Mouse (Mus musculus) stomach, postnatal 0 days (tissue): ENCODE measurements around the gene Rpl35a. TPM values are rescaled to one million over a fixed set of nuclear protein-coding genes. Genes with fewer than 3 reads are reported as not detected.
"Not testable (repeated sequence)": the region's sequence is repeated elsewhere in the genome, so short reads cannot be mapped to it uniquely, and the experiment has no call there.

Experiments
- ATAC-seq: fragments of 200-750 bp; cut with Nextera tagmentation; 2 replicates; pipeline ENCODE4 v1.8.0; 2017; ENCODE audit not compliant: low FRiP score, low TSS enrichment
- DNase-seq: peaks from one replicate; pipeline ENCODE4 v3.0.0-alpha.2; 2016; ENCODE audit warnings: low spot score
- H3K27ac ChIP-seq: fragments of 300-500 bp; sonication (generic); replicated peaks from 2 replicates; pipeline ENCODE4 v1.5.1; 2014; ENCODE audit warnings: mild to moderate bottlenecking, control low read depth
- H3K27me3 ChIP-seq: fragments of 300-500 bp; sonication (generic); 2 replicates; pipeline ENCODE4 v1.6.1; 2014; ENCODE audit warnings: low read length; ENCODE audit not compliant: control insufficient read depth, insufficient read depth
- H3K36me3 ChIP-seq: fragments of 300-500 bp; sonication (generic); 2 replicates; pipeline ENCODE4 v1.6.1; 2014; ENCODE audit warnings: low read length, mixed read lengths; ENCODE audit not compliant: control insufficient read depth, insufficient read depth
- H3K4me1 ChIP-seq: fragments of 300-500 bp; sonication (generic); replicated peaks from 2 replicates; pipeline ENCODE4 v1.6.1; 2014; ENCODE audit warnings: antibody characterized with exemption; ENCODE audit not compliant: control insufficient read depth, insufficient read depth
- H3K4me2 ChIP-seq: fragments of 300-500 bp; sonication (generic); replicated peaks from 2 replicates; pipeline ENCODE4 v1.6.1; 2014; ENCODE audit warnings: low read depth, mild to moderate bottlenecking, control low read depth, moderate library complexity
- H3K4me3 ChIP-seq: fragments of 300-500 bp; sonication (generic); 2 replicates; pipeline ENCODE4 v1.5.1; 2014; ENCODE audit warnings: low read depth, low read length, control low read depth
- H3K9ac ChIP-seq: fragments of 300-500 bp; sonication (generic); 2 replicates; pipeline ENCODE4 v1.6.1; 2014; ENCODE audit warnings: mild to moderate bottlenecking, low read length, control low read depth, mixed read lengths
- H3K9me3 ChIP-seq: fragments of 300-500 bp; sonication (generic); 2 replicates; pipeline ENCODE4 v1.6.1; 2016; ENCODE audit warnings: low read length; ENCODE audit not compliant: control insufficient read depth
- CTCF ChIP-seq: IDR thresholded peaks from 2 replicates; pipeline ENCODE4 v1.5.1; 2016; ENCODE audit warnings: antibody characterized with exemption, low read depth, mild to moderate bottlenecking, moderate library complexity
- EP300 ChIP-seq: optimal IDR thresholded peaks from 2 replicates; pipeline ENCODE3; 2016; ENCODE audit warnings: antibody characterized with exemption
- WGBS: fragments of 180-500 bp; shearing (Covaris S2); extraction: QIAGEN DNeasy Blood & Tissue Kit; methylation state at CpG from one replicate; pipeline ENCODE4 v1.1.7; 2014; 5-methylcytosine and 5-hydroxymethylcytosine counted together
- polyA plus RNA-seq: library from polyadenylated mRNA; unstranded; fragments of >200 nt; fragmentation: Nextera tagmentation; extraction: Ambion mirVana; gene quantifications from 2 replicates; pipeline ENCODE4 v1.2.1, GENCODE M21; 2015

Rpl35a gene
- polyA plus RNA-seq, 1 experiment from 2014 or later = 827 TPM

DNA sequence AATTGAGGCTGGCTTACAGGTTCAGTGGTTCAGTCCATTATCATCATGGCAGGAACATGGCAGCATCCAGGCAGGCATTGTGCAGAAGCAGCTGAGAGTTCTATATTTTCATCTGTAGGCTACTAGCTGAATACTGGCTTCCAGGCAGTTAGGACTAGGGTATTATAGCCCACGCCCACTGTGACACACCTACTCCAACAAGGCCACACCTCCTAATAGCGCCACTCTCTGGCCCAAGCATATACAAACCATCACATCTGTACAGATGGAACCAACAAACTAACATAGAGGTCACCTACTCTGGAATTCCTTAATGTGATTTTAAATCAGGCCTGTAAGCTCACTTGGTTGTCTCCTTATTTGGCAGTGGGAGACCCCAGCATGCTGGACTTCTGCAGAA is 7.6 kb upstream of the Rpl35a start:
- Histone ChIP-seq H3K27ac (no peak overlapping the region), H3K27me3 (no peaks in the 10 kb centered on the region), H3K9me3 (no peaks in the 10 kb centered on the region), H3K9ac (no peak overlapping the region), H3K4me2 (no peak overlapping the region), H3K4me1 (no peaks in the 10 kb centered on the region), H3K4me3 (no peak overlapping the region), H3K36me3 (no peaks in the 10 kb centered on the region)
- DNase-seq (no peak), ATAC-seq (no peak)
- WGBS = 56% methylated on average over 2 of the region's 2 CpGs
- TF ChIP-seq CTCF = no peak

DNA sequence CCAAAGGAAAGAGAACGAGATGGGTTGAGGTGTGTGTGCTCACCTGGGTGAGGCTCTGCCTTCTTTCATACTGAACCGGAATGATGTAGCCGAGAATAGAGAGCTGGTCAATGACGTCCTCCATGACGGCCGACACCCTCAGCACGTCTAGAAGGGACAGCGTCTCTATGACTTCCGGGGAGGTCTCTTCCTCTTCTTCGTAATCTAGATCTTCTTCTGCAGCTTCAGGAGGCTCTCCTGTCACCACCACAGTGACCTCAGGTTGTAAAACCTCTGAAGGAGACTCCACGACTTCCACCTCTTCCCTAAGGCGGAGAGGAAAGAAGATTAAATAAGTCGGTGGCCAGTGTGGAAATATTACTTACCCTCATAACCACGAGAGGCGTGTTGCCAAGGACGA is 6.4 kb upstream of the Rpl35a start:
- DNase-seq = no peak
- H3K4me3 ChIP-seq = no peak overlapping the region
- H3K36me3 ChIP-seq = no peaks in the 10 kb centered on the region
- no peak overlapping the region for H3K9ac ChIP-seq
- WGBS = 92% methylated on average over 16 of the region's 16 CpGs
- TF ChIP-seq EP300 = no peak
- TF ChIP-seq CTCF = no peak
- H3K4me2 ChIP-seq = no peak overlapping the region
- no peak for ATAC-seq
- H3K4me1 ChIP-seq = no peaks in the 10 kb centered on the region
- H3K27ac ChIP-seq = no peak overlapping the region
- H3K9me3 ChIP-seq = no peaks in the 10 kb centered on the region
- no peaks in the 10 kb centered on the region for H3K27me3 ChIP-seq

DNA sequence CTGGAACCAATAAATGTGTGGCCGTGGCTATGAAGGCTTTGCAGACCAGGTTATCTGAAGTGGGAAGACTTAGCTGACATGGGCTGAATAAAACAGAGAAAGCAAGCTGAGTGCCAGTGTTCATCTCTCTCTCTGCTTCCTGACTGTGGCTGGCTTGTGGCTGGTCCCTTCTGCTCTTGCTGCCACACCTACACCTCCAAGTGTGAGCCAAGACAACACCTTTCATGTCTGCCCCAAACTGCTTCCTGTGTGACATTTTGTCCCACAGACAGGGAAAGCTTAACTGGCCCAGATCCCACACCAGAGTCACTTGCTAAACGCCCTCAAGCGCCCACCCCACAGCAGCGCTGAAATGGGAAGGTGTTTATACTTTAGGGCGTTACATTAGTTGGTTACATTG is 3.1 kb upstream of the Rpl35a start:
- TF ChIP-seq CTCF (no peak), EP300 (no peak)
- Histone ChIP-seq H3K4me2 (no peak overlapping the region), H3K27me3 (no peaks in the 10 kb centered on the region), H3K4me3 (no peak overlapping the region), H3K4me1 (peaks cover 6% of the 10 kb centered on the region), H3K9ac (no peak overlapping the region), H3K9me3 (no peaks in the 10 kb centered on the region), H3K36me3 (0 out of 2 replicates have a peak, but pooled peaks cover 3% of the 10 kb centered on the region), H3K27ac (no peak overlapping the region)
- WGBS = 73% methylated on average over 5 of the region's 5 CpGs
- no peak for DNase-seq
- ATAC-seq = no peak

DNA sequence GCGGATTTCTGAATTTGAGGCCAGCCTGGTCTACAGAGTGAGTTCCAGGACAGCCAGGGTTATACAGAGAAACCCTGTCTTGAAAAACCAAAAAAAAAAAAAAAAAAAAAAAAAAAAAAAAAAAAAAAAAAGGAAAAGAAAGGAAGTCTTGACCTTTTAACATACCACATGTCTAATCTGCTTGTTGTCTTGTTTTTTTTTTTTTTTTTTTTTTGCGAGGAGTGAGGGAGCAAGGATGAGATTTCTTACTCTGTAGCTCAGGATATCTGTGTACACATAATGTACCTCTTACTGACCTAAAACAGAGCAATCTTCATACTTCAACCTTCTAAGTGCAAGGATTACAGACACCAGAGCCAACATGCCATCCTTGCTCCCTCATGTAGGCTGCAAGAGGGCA is 1.3 kb upstream of the Rpl35a start:
- not testable (repeated sequence) for ATAC-seq, H3K4me1 ChIP-seq, H3K9ac ChIP-seq, H3K27me3 ChIP-seq, H3K9me3 ChIP-seq, DNase-seq, H3K27ac ChIP-seq, H3K4me3 ChIP-seq, H3K4me2 ChIP-seq
- 90% methylated on average over 2 of the region's 2 CpGs for WGBS
- 0 out of 2 replicates have a peak, but pooled peaks cover 10% of the 10 kb centered on the region for H3K36me3 ChIP-seq

DNA sequence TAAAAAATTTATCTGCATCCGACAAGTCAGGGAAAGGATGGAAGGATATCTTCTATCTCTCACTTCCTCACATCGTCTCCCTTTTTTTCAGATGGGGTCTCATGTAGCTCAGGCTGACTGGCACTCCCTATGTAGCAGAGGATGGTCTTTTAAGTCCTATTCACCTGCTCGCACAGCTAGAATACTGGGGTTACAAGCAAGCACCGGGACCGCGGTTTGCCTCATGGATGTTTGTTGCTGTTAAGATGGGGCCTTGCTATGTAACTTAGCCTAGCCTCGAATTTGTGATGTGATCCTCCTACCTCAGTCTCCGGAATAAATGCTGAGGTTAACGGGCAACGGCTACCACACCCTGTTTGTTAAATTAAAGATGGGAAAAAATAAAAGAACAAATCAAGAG is 598 bp upstream of the Rpl35a start:
- Histone ChIP-seq H3K27ac (no peak overlapping the region), H3K9ac (no peak overlapping the region), H3K4me2 (peak overlapping the region; percentile 73), H3K36me3 (0 out of 2 replicates have a peak, but pooled peaks cover 10% of the 10 kb centered on the region), H3K4me3 (peak overlapping the region; percentile 77), H3K9me3 (no peaks in the 10 kb centered on the region), H3K27me3 (no peaks in the 10 kb centered on the region), H3K4me1 (peaks cover 6% of the 10 kb centered on the region)
- no peak for DNase-seq
- no peak for TF ChIP-seq CTCF
- TF ChIP-seq EP300 = no peak
- peak; percentile 18; the same call in 1 of the 2 replicates for ATAC-seq
- 18% methylated on average over 10 of the region's 10 CpGs for WGBS

DNA sequence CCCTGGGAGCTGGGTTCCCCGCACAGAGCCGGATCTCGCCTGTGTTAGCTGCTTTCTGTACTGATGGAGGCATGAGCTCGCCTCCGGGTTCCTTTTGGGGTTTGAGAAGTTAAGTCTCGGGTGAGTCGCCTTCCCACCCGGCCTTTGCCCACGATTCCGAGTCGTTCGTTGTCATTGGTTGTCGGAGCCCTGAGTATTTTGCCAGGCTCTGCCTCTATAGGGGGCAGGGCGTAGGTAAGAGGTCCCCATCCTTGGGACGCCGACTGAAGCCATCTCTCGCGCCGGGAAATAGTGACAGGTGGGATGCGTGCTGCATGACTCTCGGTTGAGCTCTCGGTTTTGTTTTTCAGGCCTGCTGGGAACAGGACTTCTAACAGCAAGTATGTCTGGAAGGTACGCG is 533 bp downstream of the Rpl35a start:
- Histone ChIP-seq H3K27ac (peak overlapping the region; percentile 90), H3K4me1 (peaks cover 6% of the 10 kb centered on the region), H3K4me2 (peak overlapping the region; percentile 73), H3K36me3 (0 out of 2 replicates have a peak, but pooled peaks cover 10% of the 10 kb centered on the region), H3K9ac (peak overlapping the region; percentile 78), H3K4me3 (peak overlapping the region; percentile 77), H3K9me3 (no peaks in the 10 kb centered on the region), H3K27me3 (no peaks in the 10 kb centered on the region)
- ATAC-seq (peak; percentile 48), DNase-seq (no peak)
- WGBS = under 1% methylated on average over 24 of the region's 24 CpGs
- TF ChIP-seq CTCF = no peak
- TF ChIP-seq EP300 = no peak
